ENCODE assay signal across 9 mouse cellular contexts in genomic region chr6:43685985-43686384, GRCm38 (mm10). TPM values are rescaled to one million over a fixed set of nuclear protein-coding genes. Genes with fewer than 3 reads are reported as not detected.
DNase-seq lines count a peak whose midpoint lies in the region; ATAC-seq and TF ChIP-seq lines count a peak whose summit lies in the region.
"Had no signal": no experiment of that assay in that cellular context is flagged by ENCODE, and none has a peak within 500 bp of the region (broad histone marks: within the 10 kb centered on the region; RNA-seq: fewer than 3 reads in every experiment).

No protein-coding gene starts in this region.

- H3K9ac ChIP-seq in forebrain, embryonic 11.5 days (ENCODE audit: low read length): no peak overlapping the region
- no peak overlapping the region for H3K9ac ChIP-seq in lung, embryonic 14.5 days
- no peak overlapping the region for H3K9ac ChIP-seq in neural tube, embryonic 13.5 days
- H3K9ac ChIP-seq: lung, embryonic 15.5 days had no signal

- H3K27me3 ChIP-seq in forebrain, embryonic 11.5 days (ENCODE audit: control insufficient read depth, insufficient read depth, low read length): no peaks in the 10 kb centered on the region
- no peaks in the 10 kb centered on the region for H3K27me3 ChIP-seq in forebrain, embryonic 10.5 days (ENCODE audit: poor library complexity, severe bottlenecking)
- no peaks in the 10 kb centered on the region for H3K27me3 ChIP-seq in lung, embryonic 14.5 days (ENCODE audit: insufficient read depth, low read length)
- H3K27me3 ChIP-seq in neural tube, embryonic 13.5 days: no peaks in the 10 kb centered on the region
- H3K27me3 ChIP-seq: lung, embryonic 15.5 days had no signal

- WGBS in forebrain, embryonic 11.5 days: 45% methylated on average over 2 of the region's 2 CpGs
- WGBS in forebrain, embryonic 10.5 days: 51% methylated on average over 2 of the region's 2 CpGs
- WGBS in lung, embryonic 14.5 days: 46% methylated on average over 2 of the region's 2 CpGs
- WGBS in neural tube, embryonic 13.5 days: 48% methylated on average over 2 of the region's 2 CpGs

- no peaks in the 10 kb centered on the region for H3K36me3 ChIP-seq in forebrain, embryonic 11.5 days (ENCODE audit: control insufficient read depth, insufficient read depth, low read length)
- no peaks in the 10 kb centered on the region for H3K36me3 ChIP-seq in forebrain, embryonic 10.5 days (replicated peaks)
- no peaks in the 10 kb centered on the region for H3K36me3 ChIP-seq in lung, embryonic 14.5 days (ENCODE audit: insufficient read depth)
- H3K36me3 ChIP-seq in neural tube, embryonic 13.5 days: no peaks in the 10 kb centered on the region
- H3K36me3 ChIP-seq: lung, embryonic 15.5 days had no signal

- DNase-seq in forebrain, embryonic 11.5 days (ENCODE audit: low spot score): no peak
- DNase-seq in forebrain, embryonic 10.5 days (ENCODE audit: extremely low spot score, low spot score): no peak
- peak; percentile 81 for DNase-seq in lung, embryonic 14.5 days
- DNase-seq in lung, postnatal 14 days: no peak
- peak; percentile 10 for DNase-seq in fibroblast of lung, adult 2 months (ENCODE audit: low read depth)
- DNase-seq in frontal cortex, postnatal 25 days (ENCODE audit: low spot score in 2 of 2): no peak
- DNase-seq in spleen, postnatal 36 days (ENCODE audit: low spot score in 2 of 2): no peak

- peak; percentile 71 for TF ChIP-seq CTCF in lung, embryonic 14.5 days (IDR thresholded peaks at IDR 0.05; ENCODE audit: low read depth)

- H3K4me1 ChIP-seq in forebrain, embryonic 11.5 days (replicated peaks; ENCODE audit: control insufficient read depth, insufficient read depth, low read length): no peaks in the 10 kb centered on the region
- H3K4me1 ChIP-seq in forebrain, embryonic 10.5 days: peaks cover 4% of the 10 kb centered on the region; the same call in 1 of the 2 replicates
- no peaks in the 10 kb centered on the region for H3K4me1 ChIP-seq in lung, embryonic 14.5 days (ENCODE audit: insufficient read depth)
- H3K4me1 ChIP-seq in neural tube, embryonic 13.5 days (replicated peaks): no peaks in the 10 kb centered on the region

- H3K4me3 ChIP-seq in forebrain, embryonic 11.5 days (ENCODE audit: low read depth, low read length): no peak overlapping the region
- H3K4me3 ChIP-seq in forebrain, embryonic 10.5 days: no peak overlapping the region
- H3K4me3 ChIP-seq in lung, embryonic 14.5 days (ENCODE audit: low read depth, low read length): no peak overlapping the region
- no peak overlapping the region for H3K4me3 ChIP-seq in neural tube, embryonic 13.5 days
- H3K4me3 ChIP-seq: lung, embryonic 15.5 days had no signal

- no peaks in the 10 kb centered on the region for H3K9me3 ChIP-seq in forebrain, embryonic 11.5 days (ENCODE audit: control insufficient read depth, low read length)
- no peaks in the 10 kb centered on the region for H3K9me3 ChIP-seq in forebrain, embryonic 10.5 days
- H3K9me3 ChIP-seq in lung, embryonic 14.5 days (ENCODE audit: low read depth, low read length): no peaks in the 10 kb centered on the region
- H3K9me3 ChIP-seq in neural tube, embryonic 13.5 days: no peaks in the 10 kb centered on the region
- H3K9me3 ChIP-seq: lung, embryonic 15.5 days had no signal

- H3K4me2 ChIP-seq in forebrain, embryonic 11.5 days (ENCODE audit: low read depth, low read length, severe bottlenecking): no peak overlapping the region
- no peak overlapping the region for H3K4me2 ChIP-seq in lung, embryonic 14.5 days
- H3K4me2 ChIP-seq in neural tube, embryonic 13.5 days: no peak overlapping the region
- H3K4me2 ChIP-seq: lung, embryonic 15.5 days had no signal

- no peak overlapping the region for H3K27ac ChIP-seq in forebrain, embryonic 11.5 days (ENCODE audit: low read depth, low read length)
- H3K27ac ChIP-seq in forebrain, embryonic 10.5 days: no peak overlapping the region
- no peak overlapping the region for H3K27ac ChIP-seq in lung, embryonic 14.5 days (ENCODE audit: low read depth)
- H3K27ac ChIP-seq in neural tube, embryonic 13.5 days (replicated peaks): no peak overlapping the region
- H3K27ac ChIP-seq: lung, embryonic 15.5 days had no signal

- ATAC-seq in forebrain, embryonic 11.5 days (replicated peaks; ENCODE audit: low FRiP score): peak; percentile 81
- ATAC-seq in lung, embryonic 14.5 days (ENCODE audit: insufficient read depth): peak; percentile 38; the same call in 1 of the 2 replicates
- ATAC-seq in neural tube, embryonic 13.5 days (ENCODE audit: low read depth): peak; percentile 74

RNA-seq across cellular contexts. Expression of gene Tpk1, which starts 19.9 kb away (rescaled TPM):
- polyA plus RNA-seq in forebrain, embryonic 11.5 days (2014; fragmentation: Nextera tagmentation; extraction: Ambion mirVana): 5.4 and 5.7 TPM in 2 replicates
- 4.4 and 4.8 TPM in 2 replicates for polyA plus RNA-seq in forebrain, embryonic 10.5 days (2016; fragmentation: Nextera tagmentation; extraction: Ambion mirVana)
- 11.6 and 12.4 TPM in 2 replicates for polyA plus RNA-seq in lung, embryonic 14.5 days (2014; fragmentation: Nextera tagmentation; extraction: Ambion mirVana)
- 5.5 and 6.1 TPM in 2 replicates for polyA plus RNA-seq in neural tube, embryonic 13.5 days (2015; fragmentation: Nextera tagmentation; extraction: Ambion mirVana)

Comparison
In these comparisons a context has a peak if more than half of its experiments do, and no peak if none do; other contexts are left out.
1. DNase-seq: peak in lung, embryonic 14.5 days (single experiment) and fibroblast of lung, adult 2 months (single experiment); none in forebrain, embryonic 11.5 days (single experiment), forebrain, embryonic 10.5 days (single experiment), lung, postnatal 14 days (single experiment), frontal cortex, postnatal 25 days (0 of 2) and spleen, postnatal 36 days (0 of 2).
2. Peak in every context shown above with its lines, with median percentiles within 50 percentile points of each other: ATAC-seq.